Mouse (Mus musculus) cerebellum, postnatal 14 days (tissue): ENCODE data around the gene Ankrd28.

ENCODE experiments used
- DNase-seq, 2 experiments: peaks; one replicate each; pipeline ENCODE4 v3.0.0; 2021; ENCODE audit warnings: mixed read lengths in 2 of 2

Gene Ankrd28

GRCm38 (mm10) chr14:31664100-31664902 is 166.2 kb downstream of the Ankrd28 start:
- DNase-seq: no peak

DNA sequence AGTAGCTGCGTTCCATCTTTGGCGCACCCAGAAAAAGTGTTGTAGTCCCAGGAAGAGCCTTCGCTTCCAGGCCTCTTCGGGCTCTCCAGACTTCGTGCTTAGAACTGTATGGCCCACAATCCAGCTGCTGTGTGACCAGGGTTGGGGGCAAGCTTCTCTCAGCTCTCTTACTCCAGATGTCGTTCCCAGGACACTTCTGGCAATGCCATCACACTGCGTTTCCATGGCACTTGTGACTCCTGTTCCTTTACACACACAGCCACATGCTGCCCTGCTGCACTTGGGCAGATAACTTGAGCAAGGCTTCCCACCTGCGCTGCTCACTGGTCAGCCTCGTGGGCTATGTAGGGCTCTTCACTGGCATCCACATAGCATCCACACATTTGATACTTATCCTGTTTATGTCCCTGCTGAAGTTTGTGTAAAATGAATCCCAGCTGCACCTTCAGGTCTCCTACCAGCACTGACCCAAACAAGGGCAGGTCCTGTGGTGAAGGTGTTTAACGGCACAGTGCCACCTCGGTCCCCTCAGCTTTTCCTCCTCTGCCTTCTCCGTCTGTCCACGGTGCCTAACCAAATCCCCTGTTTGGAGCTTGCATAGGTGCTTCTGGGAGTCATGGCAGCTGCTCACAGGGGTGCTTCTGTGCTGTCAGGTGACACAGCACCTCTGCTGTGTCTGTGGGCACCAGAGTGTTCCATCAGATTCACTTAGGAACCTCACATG is 166.9 kb downstream of the Ankrd28 start:
- no peak for DNase-seq

GRCm38 (mm10) chr14:31662555-31663211 is 167.8 kb downstream of the Ankrd28 start:
- peak; percentile 41 to 83 for DNase-seq

- DNase-seq: peak; percentile 85 to 88
These were observed 168.5 kb downstream of the Ankrd28 start for GRCm38 (mm10) chr14:31661671-31662554.

DNA sequence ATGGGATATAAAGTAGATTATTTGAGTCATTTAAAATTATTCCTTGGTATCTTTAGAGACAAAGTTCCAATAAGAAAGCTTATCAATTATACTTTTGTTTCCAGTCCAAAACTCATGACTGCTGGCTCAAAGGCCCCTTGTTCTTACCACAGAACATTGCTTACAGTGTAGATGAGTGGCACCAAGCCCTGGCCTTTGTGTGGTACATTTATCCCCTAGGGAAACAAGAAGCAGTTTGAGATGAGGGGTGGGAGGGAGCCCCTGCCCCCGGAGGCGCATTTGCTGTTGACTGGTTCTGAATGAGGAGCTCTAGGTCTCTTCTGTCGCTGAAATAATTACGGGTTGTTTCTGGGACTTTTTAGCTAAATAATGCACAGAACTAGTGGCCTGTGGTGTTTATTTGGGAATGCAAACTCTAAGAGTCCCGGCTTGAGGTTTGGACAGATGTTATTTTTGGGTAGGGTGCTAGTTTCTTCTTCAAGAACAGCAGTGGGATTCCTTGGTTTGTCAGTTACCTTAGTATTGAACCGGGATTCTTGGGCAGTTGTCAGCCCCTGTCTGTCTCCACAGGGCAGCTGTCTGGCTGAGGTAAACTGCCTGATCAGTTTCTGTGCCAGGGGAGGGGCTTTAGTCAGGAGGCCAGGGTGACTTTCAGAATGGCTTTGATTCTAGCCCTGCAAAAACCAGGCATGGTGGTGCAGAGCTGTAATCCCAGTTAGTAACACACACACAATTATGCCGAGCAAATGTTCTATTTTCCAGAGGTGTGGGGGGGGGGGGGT is 169.9 kb downstream of the Ankrd28 start:
- no peak for DNase-seq

DNA sequence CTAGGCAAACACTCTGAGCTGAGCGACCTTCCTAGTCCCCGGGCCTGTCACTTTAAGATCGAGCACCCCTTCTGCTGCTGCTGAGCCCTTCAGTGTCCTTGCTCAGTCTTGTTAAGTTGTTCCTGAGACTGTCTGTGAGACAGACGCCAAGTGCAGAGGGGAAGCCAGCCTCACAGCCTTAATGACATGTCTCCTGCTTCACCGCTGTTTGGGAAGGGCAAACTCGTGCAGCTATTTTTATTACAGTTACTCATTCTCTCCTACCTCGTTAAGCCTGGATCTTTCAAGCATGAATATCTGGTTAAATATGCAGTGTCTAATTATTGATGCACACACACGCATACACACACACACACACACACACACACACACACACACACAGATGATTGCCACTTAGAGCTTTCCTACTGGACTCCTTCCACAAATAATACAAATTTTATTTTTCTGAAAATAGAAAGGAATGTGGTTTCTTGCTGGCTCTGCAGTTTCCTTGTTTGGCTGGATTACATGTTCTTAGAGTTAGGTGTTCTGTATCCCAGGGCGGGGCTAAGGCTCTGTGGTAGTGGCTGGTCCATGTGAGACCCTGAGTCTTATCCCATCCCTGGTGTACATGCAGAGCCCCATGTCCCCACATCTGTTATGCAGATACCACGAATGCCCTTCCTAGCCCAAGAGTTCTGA is 170.8 kb downstream of the Ankrd28 start:
- no peak for DNase-seq

DNA sequence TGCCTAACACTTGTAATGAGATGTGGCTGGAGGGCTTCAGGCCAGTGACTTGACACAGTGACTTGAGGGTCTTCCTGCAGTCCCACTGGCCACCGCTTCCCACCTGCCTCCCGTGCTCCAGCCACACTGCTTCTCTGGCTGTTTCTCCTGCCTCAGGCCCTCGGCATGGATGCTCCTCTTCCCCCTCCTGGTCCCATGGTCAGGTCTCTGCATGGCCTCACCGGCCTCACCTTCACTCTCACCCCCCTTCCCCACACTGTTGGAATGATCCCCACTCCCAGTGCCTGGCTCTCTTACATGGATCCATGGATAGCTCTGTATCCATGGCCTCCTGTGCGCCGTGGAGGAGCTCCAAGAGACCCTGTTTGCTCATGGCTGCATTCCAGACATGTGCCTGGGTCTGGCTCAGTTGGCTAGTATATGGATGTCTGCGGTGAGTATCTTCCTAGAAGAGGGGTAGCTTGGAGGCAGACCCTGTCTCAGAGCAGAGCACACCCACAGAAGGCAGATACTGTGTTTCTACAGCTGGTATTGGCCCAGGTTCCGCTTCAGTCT is 172.2 kb downstream of the Ankrd28 start:
- DNase-seq: peak; percentile 59 to 61

GRCm38 (mm10) chr14:31656857-31657645 is 173.4 kb downstream of the Ankrd28 start:
- peak; percentile 87 to 90 for DNase-seq

GRCm38 (mm10) chr14:31656386-31656785 is 174.1 kb downstream of the Ankrd28 start:
- DNase-seq: no peak

- DNase-seq: no peak
These were observed 175.0 kb downstream of the Ankrd28 start for GRCm38 (mm10) chr14:31655406-31655805.

DNA sequence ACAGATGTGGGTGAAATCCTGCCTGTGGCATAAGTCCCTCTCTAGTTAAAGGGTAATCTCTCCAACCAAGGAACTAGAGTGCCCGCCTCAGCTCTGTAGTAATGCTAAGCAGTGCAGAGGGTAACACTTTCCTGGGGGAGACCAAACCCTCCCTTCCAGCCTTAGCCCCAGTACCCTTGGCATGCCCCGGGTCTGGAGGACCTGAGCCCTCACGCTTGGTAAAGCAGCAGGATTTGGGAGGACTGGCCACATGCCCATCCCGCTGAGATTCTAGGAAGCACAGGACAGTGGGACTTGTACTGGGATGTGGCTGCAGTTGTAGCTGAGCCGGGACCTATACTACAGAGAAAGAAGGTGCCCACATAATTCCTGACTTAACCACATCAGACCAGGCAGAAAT is 175.6 kb downstream of the Ankrd28 start:
- DNase-seq: no peak

DNA sequence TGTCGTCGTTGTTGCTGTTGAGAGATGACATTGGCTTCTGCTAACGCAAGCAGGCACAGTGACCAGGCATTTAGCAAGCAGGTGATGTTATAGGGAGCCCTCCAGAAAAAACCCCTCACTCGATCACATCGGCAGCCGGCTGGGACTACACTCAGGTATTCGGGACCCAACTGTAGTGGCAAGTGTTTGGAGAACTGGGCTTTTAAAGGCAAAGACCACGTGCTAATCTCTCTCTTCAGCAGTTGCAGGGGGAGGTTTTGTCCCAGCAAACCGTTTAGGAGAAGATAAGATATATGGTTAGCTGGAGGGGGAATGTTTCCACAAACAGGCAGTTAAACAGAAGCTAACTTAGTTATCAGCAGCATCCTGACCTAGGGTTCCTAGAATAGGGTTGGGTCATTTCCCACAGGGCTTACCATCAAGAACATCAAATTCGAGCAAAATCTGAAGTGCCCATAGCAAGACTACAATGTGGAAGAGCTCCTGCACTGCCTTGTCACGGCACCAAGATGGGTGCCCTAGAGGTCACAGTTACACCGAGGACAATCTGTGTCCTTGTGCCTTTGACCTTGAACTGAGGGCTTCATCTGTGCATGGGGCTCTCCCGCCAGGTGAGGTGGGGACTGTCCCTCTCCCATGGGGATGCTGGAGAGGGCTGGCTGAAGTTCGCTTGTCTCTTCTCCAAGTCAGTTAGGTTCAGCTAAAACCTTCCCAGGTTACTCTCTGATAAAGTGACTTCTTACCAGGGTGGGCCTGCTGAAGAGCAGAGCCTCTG is 177.2 kb downstream of the Ankrd28 start:
- DNase-seq: no peak

GRCm38 (mm10) chr14:31652624-31653023 is 177.8 kb downstream of the Ankrd28 start:
- no peak for DNase-seq

DNA sequence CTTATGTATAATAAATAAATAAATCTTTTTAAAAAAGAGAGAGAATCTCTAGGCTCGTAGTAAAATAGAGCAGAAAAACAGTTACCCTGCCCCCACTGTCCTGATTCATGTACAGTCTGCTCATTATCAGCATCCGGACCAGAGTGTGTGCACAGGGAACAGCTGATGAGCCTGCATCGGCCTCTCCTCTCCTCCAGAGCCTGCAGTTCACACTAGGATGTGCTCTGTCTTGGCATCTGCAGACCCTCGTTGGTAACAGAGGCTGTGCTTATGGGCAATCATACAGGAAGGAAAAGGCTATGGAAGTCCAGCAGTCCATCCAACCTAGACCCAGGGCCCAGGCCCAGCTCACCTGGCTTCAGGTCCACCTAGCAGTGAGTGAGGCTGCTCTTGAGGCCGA is 178.3 kb downstream of the Ankrd28 start:
- DNase-seq: no peak

GRCm38 (mm10) chr14:31651206-31651605 is 179.2 kb downstream of the Ankrd28 start:
- DNase-seq: no peak

DNA sequence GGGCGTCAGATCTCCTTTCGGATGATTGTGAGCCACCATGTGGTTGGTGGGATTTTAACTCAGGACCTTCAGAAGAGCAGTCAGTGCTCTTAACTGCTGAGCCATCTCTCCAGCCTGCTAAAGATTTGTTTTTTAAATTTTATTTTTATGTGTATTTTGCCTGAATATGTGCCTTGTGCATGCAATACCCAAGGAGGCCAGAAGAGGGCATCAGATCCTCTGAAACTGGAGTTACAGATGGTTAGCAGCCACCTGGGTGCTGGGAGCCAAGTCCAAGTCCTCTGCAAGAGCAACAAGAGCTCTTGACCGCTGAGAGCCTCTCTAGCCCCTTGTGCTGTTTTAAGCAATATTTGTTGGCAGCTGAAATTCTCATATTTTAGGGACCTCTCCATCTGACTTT is 180.1 kb downstream of the Ankrd28 start:
- no peak for DNase-seq
